Comparison of ENCODE assay signal across 10 mouse cellular contexts in genomic region chr10:106936996-106937395, GRCm38 (mm10).
"Had no signal": no experiment of that assay in that cellular context is flagged by ENCODE, and none has a peak within 500 bp of the region (broad histone marks: within the 10 kb centered on the region; RNA-seq: fewer than 3 reads in every experiment).

No protein-coding gene starts in this region.

- H3K27ac ChIP-seq: intestine, embryonic 15.5 days; layer of hippocampus, adult 2 months; limb, embryonic 12.5 days; liver, embryonic 15.5 days; midbrain, embryonic 13.5 days had no signal

- H3K36me3 ChIP-seq: intestine, embryonic 15.5 days; limb, embryonic 12.5 days; liver, embryonic 15.5 days; midbrain, embryonic 13.5 days had no signal

- H3K9ac ChIP-seq: intestine, embryonic 15.5 days; limb, embryonic 12.5 days; liver, embryonic 15.5 days; midbrain, embryonic 13.5 days had no signal

- ATAC-seq: intestine, embryonic 15.5 days; midbrain, embryonic 13.5 days had no signal

- DNase-seq: liver; lung, adult 2 months; lung, postnatal 14 days; right cerebral cortex, postnatal 14 days; thymus, postnatal 36 days had no signal

- H3K27me3 ChIP-seq: intestine, embryonic 15.5 days; limb, embryonic 12.5 days; liver, embryonic 15.5 days; midbrain, embryonic 13.5 days had no signal

- H3K4me3 ChIP-seq: intestine, embryonic 15.5 days; layer of hippocampus, adult 2 months; limb, embryonic 12.5 days; liver, embryonic 15.5 days; midbrain, embryonic 13.5 days had no signal

- H3K4me2 ChIP-seq: intestine, embryonic 15.5 days; limb, embryonic 12.5 days; liver, embryonic 15.5 days; midbrain, embryonic 13.5 days had no signal

- H3K4me1 ChIP-seq: intestine, embryonic 15.5 days; limb, embryonic 12.5 days; liver, embryonic 15.5 days had no signal

- H3K9me3 ChIP-seq: intestine, embryonic 15.5 days; limb, embryonic 12.5 days; liver, embryonic 15.5 days; midbrain, embryonic 13.5 days had no signal
